Mouse (Mus musculus) G1E (cell line): ENCODE measurements around the gene Sync.

Experiments used
- CTCF ChIP-seq: IDR thresholded peaks from 2 replicates; pipeline ENCODE4 v1.5.1; 2012; ENCODE audit warnings: low read depth, low read length, inconsistent platforms, mixed read lengths
- GATA1 ChIP-seq: IDR thresholded peaks from 2 replicates; pipeline ENCODE4 v1.6.1; 2012; ENCODE audit warnings: borderline replicate concordance, low read length, inconsistent platforms, mixed read lengths
- GATA2 ChIP-seq: IDR thresholded peaks from 2 replicates; pipeline ENCODE4 v1.6.1; 2012; ENCODE audit warnings: low read depth, low read length, inconsistent platforms, borderline replicate concordance
- TAL1 ChIP-seq: conservative IDR thresholded peaks from 2 replicates; pipeline ENCODE4 v1.6.1; 2012; ENCODE audit warnings: low read depth, low read length, inconsistent platforms, mixed read lengths

- TF ChIP-seq CTCF: no peak
- no peak for TF ChIP-seq TAL1
- no peak for TF ChIP-seq GATA1
- TF ChIP-seq GATA2: no peak
These were observed 540 bp upstream of the Sync start for GRCm38 (mm10) chr4:129286683-129287471.
